Mouse (Mus musculus) olfactory bulb, adult 2 months (tissue): ENCODE results near the gene 1500011B03Rik. TPM values are rescaled to one million over a fixed set of nuclear protein-coding genes. Genes with fewer than 3 reads are reported as not detected.
A peak's percentile ranks its signal among the peaks of the same experiment; 100 is the strongest.

Experiments used
- H3K27ac ChIP-seq: fragments of 200-500 bp; 2 replicates; pipeline ENCODE4 v1.5.1; 2012; ENCODE audit warnings: low read depth, low read length; ENCODE audit not compliant: insufficient read depth
- H3K4me1 ChIP-seq: fragments of 200-500 bp; 2 replicates; pipeline ENCODE4 v1.6.1; 2012; ENCODE audit warnings: low read length; ENCODE audit not compliant: control insufficient read depth, insufficient read depth
- H3K4me3 ChIP-seq: fragments of 200-500 bp; 2 replicates; pipeline ENCODE4 v1.5.1; 2012; ENCODE audit warnings: mild to moderate bottlenecking, low read depth, low read length, moderate library complexity; ENCODE audit not compliant: insufficient read depth
- CTCF ChIP-seq: fragments of 200-500 bp; IDR thresholded peaks from 2 replicates; pipeline ENCODE4 v1.5.1; 2012; ENCODE audit warnings: low read depth, mild to moderate bottlenecking, low read length, moderate library complexity; ENCODE audit not compliant: insufficient read depth
- POLR2A ChIP-seq: fragments of 200-500 bp; IDR thresholded peaks from 2 replicates; pipeline ENCODE4 v1.6.1; 2012; ENCODE audit warnings: mild to moderate bottlenecking, low read depth, low read length, moderate library complexity; ENCODE audit not compliant: insufficient read depth
- WGBS: fragments of 180-500 bp; shearing (Covaris S2); methylation state at CpG from one replicate; pipeline ENCODE4 v1.1.7; 2018; 5-methylcytosine and 5-hydroxymethylcytosine counted together
- polyA plus RNA-seq: library from polyadenylated mRNA; stranded (reverse); fragments of >200 nt; gene quantifications from 2 replicates; pipeline ENCODE4 v1.2.4, GENCODE M21; 2012; ENCODE audit warnings: low replicate concordance; ENCODE audit not compliant: missing spikeins, insufficient read depth, insufficient read length

The 1500011B03Rik gene
- polyA plus RNA-seq, 1 experiment = not detected

DNA sequence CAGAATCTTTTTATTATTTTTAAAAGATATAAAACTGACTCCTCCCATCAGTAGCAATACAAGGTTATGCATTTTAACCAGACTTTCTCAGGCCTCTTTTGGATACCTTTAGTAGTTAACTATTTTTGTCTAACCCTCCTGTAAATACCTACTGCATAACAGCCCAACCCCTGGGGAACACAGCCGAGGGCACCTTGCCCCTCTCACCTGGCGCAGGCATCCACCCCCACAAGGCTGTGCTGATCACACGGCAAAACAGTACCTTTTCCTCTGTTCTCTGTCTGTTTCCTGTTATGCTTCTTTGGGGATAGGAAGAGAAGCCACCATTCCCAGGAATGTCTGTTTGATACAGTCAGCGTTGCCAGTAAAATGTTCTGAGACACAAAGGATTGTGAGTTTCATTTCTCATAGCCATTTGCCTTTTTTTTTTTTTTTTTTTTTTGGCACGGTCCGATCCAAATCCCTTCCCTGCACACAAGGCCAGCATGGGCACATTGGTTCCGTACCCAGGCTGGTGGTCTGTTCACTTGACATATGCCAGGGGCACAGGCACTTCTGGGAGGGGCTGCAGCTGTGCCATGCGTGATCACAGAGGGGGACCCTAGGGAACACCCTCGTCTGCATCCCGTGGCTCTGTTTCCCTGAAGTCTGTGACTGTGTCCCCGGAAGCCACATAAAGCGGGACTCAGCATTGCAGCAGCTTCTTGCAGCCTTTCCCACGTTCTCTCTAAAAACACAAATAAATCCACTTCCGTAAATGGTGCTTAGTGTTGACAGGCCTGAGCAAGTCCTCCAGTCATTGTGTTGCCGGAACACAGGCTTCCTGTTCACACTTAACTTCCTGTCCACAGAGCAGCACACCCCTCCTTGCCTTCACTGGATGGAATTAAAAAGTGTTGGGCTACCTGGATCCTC, 17.6 kb downstream of the 1500011B03Rik start:
- no peak overlapping the region for H3K27ac ChIP-seq
- 59% methylated on average over 15 of the region's 15 CpGs for WGBS
- TF ChIP-seq POLR2A (no peak), CTCF (no peak)
- no peak overlapping the region for H3K4me3 ChIP-seq
- peaks cover 13% of the 10 kb centered on the region for H3K4me1 ChIP-seq

- TF ChIP-seq CTCF (peak; percentile 36; the same call in 1 of the 2 replicates), POLR2A (no peak)
- WGBS = 24% methylated on average over 3 of the region's 3 CpGs
- no peak overlapping the region for H3K27ac ChIP-seq
Observed at GRCm38 (mm10) chr5:114804958-114805357, 18.3 kb downstream of the 1500011B03Rik start.

DNA sequence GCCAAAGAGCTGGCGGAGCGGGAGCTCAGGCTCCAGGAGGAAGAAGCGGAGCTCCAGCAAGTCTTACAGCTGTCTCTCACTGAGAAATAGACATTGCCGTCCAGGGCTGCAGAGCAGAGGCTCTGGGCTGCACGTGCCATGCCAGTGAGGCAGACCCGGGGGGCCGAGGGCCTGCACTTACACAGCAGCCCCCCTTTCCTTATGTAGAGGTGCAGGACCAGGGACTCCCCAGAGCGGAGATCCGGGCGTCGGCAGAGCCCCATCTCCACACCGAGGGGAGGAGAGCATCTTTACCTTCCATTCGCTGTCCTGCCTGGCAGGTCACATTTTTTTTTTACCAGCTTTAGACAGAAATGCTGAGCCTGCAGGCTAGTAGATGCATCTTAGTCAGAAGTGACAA, 18.9 kb downstream of the 1500011B03Rik start:
- Histone ChIP-seq H3K4me3 (no peak overlapping the region), H3K4me1 (peaks cover 8% of the 10 kb centered on the region), H3K27ac (no peak overlapping the region)
- TF ChIP-seq CTCF (no peak), POLR2A (no peak)
- WGBS = 86% methylated on average over 13 of the region's 13 CpGs

More at GRCm38 (mm10) chr5:114804958-114805357, 18.3 kb downstream of the 1500011B03Rik start:
- Histone ChIP-seq H3K4me3 (no peak overlapping the region), H3K4me1 (peaks cover 13% of the 10 kb centered on the region)

DNA sequence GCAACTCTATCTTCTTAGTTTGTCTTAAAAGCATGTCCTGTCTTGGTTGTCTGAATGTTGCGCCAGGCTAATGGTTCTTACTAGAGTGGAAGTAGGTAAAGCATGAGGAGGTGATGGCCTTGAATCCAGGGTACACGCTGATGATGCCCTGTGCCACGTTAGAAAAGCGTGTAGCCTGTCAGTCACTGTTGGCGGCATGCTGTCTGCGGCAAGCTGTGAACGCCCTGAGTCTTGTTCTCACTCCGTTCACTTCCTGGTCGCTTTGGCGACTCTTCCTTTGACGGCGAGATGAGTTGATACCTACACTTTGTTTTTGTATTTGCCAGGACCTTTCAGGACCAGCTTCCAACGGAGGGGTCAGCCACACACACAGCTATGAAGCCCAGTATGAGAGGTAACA, 20.0 kb downstream of the 1500011B03Rik start:
- H3K4me3 ChIP-seq = no peak overlapping the region
- no peak for TF ChIP-seq CTCF
- TF ChIP-seq POLR2A = no peak
- 91% methylated on average over 13 of the region's 13 CpGs for WGBS
- no peak overlapping the region for H3K27ac ChIP-seq
- peaks cover 7% of the 10 kb centered on the region for H3K4me1 ChIP-seq

DNA sequence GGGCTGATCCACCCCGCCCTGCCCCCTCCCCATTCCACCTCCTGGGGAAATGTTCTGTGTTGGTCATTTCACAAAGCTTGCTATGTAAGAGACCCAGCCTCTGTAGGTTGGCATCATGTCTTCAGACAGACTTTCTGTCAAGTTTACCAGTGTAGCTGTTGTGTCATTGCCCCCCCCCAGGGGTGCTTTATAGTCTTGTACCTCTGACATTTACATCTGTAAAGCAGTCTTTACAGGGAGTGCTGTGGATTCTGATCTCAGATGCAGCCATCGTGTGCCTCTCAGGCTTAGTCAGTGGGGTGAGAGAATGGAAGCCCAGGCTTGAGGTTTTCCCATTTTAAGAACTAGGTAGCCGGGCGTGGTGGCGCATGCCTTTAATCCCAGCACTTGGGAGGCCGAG, 21.4 kb downstream of the 1500011B03Rik start:
- TF ChIP-seq CTCF (no peak), POLR2A (no peak)
- H3K4me1 ChIP-seq = peaks cover 5% of the 10 kb centered on the region; the same call in 1 of the 2 replicates
- no peak overlapping the region for H3K4me3 ChIP-seq
- WGBS = 89% methylated on average over 6 of the region's 6 CpGs
- H3K27ac ChIP-seq = no peak overlapping the region

GRCm38 (mm10) chr5:114801049-114801448, 22.2 kb downstream of the 1500011B03Rik start:
- TF ChIP-seq CTCF (no peak), POLR2A (no peak)
- Histone ChIP-seq H3K4me3 (no peak overlapping the region), H3K4me1 (peaks cover 10% of the 10 kb centered on the region), H3K27ac (no peak overlapping the region)
- WGBS = 21% methylated on average over 8 of the region's 8 CpGs

GRCm38 (mm10) chr5:114799848-114800247, 23.4 kb downstream of the 1500011B03Rik start:
- Histone ChIP-seq H3K4me3 (no peak overlapping the region), H3K4me1 (peaks cover 12% of the 10 kb centered on the region), H3K27ac (no peak overlapping the region)
- 89% methylated on average over 11 of the region's 11 CpGs for WGBS
- TF ChIP-seq CTCF (no peak), POLR2A (no peak)

- no peak for TF ChIP-seq POLR2A
- no peak for TF ChIP-seq CTCF
- Histone ChIP-seq H3K4me3 (no peak overlapping the region), H3K4me1 (peaks cover 12% of the 10 kb centered on the region), H3K27ac (no peak overlapping the region)
- WGBS = 76% methylated on average over 8 of the region's 8 CpGs
Observed at GRCm38 (mm10) chr5:114797253-114797652, 26.0 kb downstream of the 1500011B03Rik start.

- 13% methylated on average over 40 of the region's 40 CpGs for WGBS
- Histone ChIP-seq H3K4me1 (peaks cover 12% of the 10 kb centered on the region), H3K4me3 (peak overlapping the region; percentile 39), H3K27ac (no peak overlapping the region)
- no peak for TF ChIP-seq POLR2A
- TF ChIP-seq CTCF = no peak
Observed at GRCm38 (mm10) chr5:114796299-114797012, 26.8 kb downstream of the 1500011B03Rik start.
